Mouse (Mus musculus) kidney, embryonic 14.5 days (tissue): ENCODE results near the gene Vipr2. TPM values are rescaled to one million over a fixed set of nuclear protein-coding genes. Genes with fewer than 3 reads are reported as not detected.

Experiments used
- ATAC-seq: fragments of 200-750 bp; cut with Nextera tagmentation; 2 replicates; pipeline ENCODE4 v1.8.0; 2017; ENCODE audit warnings: moderate number of reproducible peaks, mild to moderate bottlenecking, moderate TSS enrichment, moderate library complexity; ENCODE audit not compliant: low FRiP score, low TSS enrichment
- H3K27ac ChIP-seq: fragments of 300-500 bp; sonication (generic); 2 replicates; pipeline ENCODE4 v1.5.1; 2014; ENCODE audit warnings: low read depth, mild to moderate bottlenecking, low read length, moderate library complexity, mixed read lengths
- H3K27me3 ChIP-seq: fragments of 300-500 bp; sonication (generic); 2 replicates; pipeline ENCODE4 v1.6.1; 2014; ENCODE audit warnings: mild to moderate bottlenecking, low read length; ENCODE audit not compliant: control insufficient read depth, insufficient read depth
- H3K36me3 ChIP-seq: fragments of 300-500 bp; sonication (generic); 2 replicates; pipeline ENCODE4 v1.6.1; 2014; ENCODE audit warnings: low read length, mixed read lengths; ENCODE audit not compliant: control insufficient read depth, insufficient read depth
- H3K4me1 ChIP-seq: fragments of 300-500 bp; sonication (generic); 2 replicates; pipeline ENCODE4 v1.6.1; 2014; ENCODE audit warnings: low read length, mixed read lengths; ENCODE audit not compliant: control insufficient read depth, insufficient read depth
- H3K4me2 ChIP-seq: fragments of 300-500 bp; sonication (generic); replicated peaks from 2 replicates; pipeline ENCODE4 v1.6.1; 2014; ENCODE audit warnings: low read depth, mild to moderate bottlenecking, low read length
- H3K4me3 ChIP-seq: fragments of 300-500 bp; sonication (generic); 2 replicates; pipeline ENCODE4 v1.5.1; 2014; ENCODE audit warnings: mild to moderate bottlenecking, low read length
- H3K9ac ChIP-seq: fragments of 300-500 bp; sonication (generic); 2 replicates; pipeline ENCODE4 v1.6.1; 2014; ENCODE audit warnings: low read depth, mild to moderate bottlenecking, low read length, moderate library complexity
- H3K9me3 ChIP-seq: fragments of 300-500 bp; sonication (generic); 2 replicates; pipeline ENCODE4 v1.6.1; 2016; ENCODE audit warnings: low read length; ENCODE audit not compliant: control insufficient read depth
- WGBS: fragments of 180-500 bp; shearing (Covaris S2); extraction: QIAGEN DNeasy Blood & Tissue Kit; methylation state at CpG from one replicate; pipeline ENCODE4 v1.1.7; 2014; 5-methylcytosine and 5-hydroxymethylcytosine counted together
- polyA plus RNA-seq: library from polyadenylated mRNA; unstranded; fragments of >200 nt; fragmentation: Nextera tagmentation; extraction: Ambion mirVana; gene quantifications from 2 replicates; pipeline ENCODE4 v1.2.1, GENCODE M21; 2014

The Vipr2 gene
- 1.4 TPM in 2 replicates for polyA plus RNA-seq

- Histone ChIP-seq H3K27ac (no peak within 1 kb of the TSS), H3K4me3 (peak within 1 kb of the TSS; percentile 39), H3K9me3 (no peaks in the 10 kb centered on the region), H3K27me3 (peaks cover 24% of the 10 kb centered on the region), H3K36me3 (no peaks in the 10 kb centered on the region), H3K4me2 (peak within 1 kb of the TSS; percentile 65), H3K4me1 (no peaks in the 10 kb centered on the region), H3K9ac (peak within 1 kb of the TSS; percentile 47)
- peak; percentile 97 for ATAC-seq
- WGBS, result 5% methylated on average over 31 of the region's 33 CpGs
Measured at GRCm38 (mm10) chr12:116077074-116077854, at the start of gene Vipr2. TSS of gene Vipr2 (plus strand) at chr12:116077726.

GRCm38 (mm10) chr12:116028095-116028494 lies 49.4 kb upstream of the Vipr2 start:
- Histone ChIP-seq H3K9me3 (no peaks in the 10 kb centered on the region; the same call in 1 of the 2 replicates), H3K4me3 (no peak overlapping the region), H3K27me3 (no peaks in the 10 kb centered on the region), H3K4me2 (no peak overlapping the region), H3K36me3 (no peaks in the 10 kb centered on the region), H3K9ac (no peak overlapping the region), H3K27ac (no peak overlapping the region), H3K4me1 (no peaks in the 10 kb centered on the region)
- no peak for ATAC-seq
- 57% methylated on average over 2 of the region's 2 CpGs for WGBS

DNA sequence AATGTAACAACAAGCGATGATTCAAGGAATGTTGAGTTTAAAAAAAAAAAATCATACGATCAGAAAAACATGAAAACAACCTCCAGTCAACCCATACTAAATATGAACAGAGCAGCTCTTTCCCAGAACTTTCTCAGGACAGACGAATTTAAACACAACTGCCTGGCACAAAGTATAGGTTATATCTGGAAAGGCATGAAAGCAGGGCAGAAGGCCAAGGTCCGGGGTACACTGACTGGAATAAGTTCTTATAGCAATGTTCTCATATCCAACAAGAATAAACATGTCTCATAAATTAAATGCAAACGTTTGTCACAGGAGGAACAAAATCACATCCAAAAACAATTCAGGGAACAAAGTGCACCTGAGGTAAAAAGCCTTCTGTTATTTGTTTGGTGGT lies 42.2 kb upstream of the Vipr2 start:
- H3K4me2 ChIP-seq, result no peak overlapping the region
- WGBS, result 73% methylated on average over 5 of the region's 5 CpGs
- H3K4me3 ChIP-seq, result no peak overlapping the region
- no peaks in the 10 kb centered on the region for H3K27me3 ChIP-seq
- no peaks in the 10 kb centered on the region for H3K36me3 ChIP-seq
- ATAC-seq, result no peak
- H3K9me3 ChIP-seq, result no peaks in the 10 kb centered on the region
- H3K4me1 ChIP-seq, result no peaks in the 10 kb centered on the region
- no peak overlapping the region for H3K9ac ChIP-seq
- no peak overlapping the region for H3K27ac ChIP-seq

DNA sequence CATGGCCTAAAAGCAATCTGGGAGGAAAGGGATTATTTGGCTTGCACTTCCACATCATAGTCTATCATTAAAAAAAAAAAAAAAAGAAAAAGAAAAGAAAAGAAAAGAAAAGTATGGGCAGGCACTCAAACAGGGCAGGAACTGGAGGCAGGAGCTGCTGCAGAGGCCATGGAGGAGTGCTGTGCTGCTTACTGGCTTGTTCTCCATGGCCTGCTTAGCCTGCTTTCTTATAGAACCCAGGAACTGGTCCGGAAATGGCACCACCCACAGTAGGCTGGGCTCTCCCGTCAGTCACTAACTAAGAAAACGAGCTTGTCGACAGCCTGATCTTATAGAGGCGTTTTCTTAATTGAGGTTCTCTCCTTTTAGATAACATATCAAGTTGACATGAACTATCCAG lies 32.7 kb upstream of the Vipr2 start:
- ATAC-seq, result no peak
- H3K27me3 ChIP-seq, result no peaks in the 10 kb centered on the region
- no peaks in the 10 kb centered on the region for H3K36me3 ChIP-seq
- H3K9me3 ChIP-seq, result no peaks in the 10 kb centered on the region
- H3K4me1 ChIP-seq, result peaks cover 3% of the 10 kb centered on the region; the same call in 1 of the 2 replicates
- H3K9ac ChIP-seq, result no peak overlapping the region
- no peak overlapping the region for H3K4me2 ChIP-seq
- WGBS, result 90% methylated on average over 5 of the region's 5 CpGs
- H3K27ac ChIP-seq, result no peak overlapping the region
- no peak overlapping the region for H3K4me3 ChIP-seq

DNA sequence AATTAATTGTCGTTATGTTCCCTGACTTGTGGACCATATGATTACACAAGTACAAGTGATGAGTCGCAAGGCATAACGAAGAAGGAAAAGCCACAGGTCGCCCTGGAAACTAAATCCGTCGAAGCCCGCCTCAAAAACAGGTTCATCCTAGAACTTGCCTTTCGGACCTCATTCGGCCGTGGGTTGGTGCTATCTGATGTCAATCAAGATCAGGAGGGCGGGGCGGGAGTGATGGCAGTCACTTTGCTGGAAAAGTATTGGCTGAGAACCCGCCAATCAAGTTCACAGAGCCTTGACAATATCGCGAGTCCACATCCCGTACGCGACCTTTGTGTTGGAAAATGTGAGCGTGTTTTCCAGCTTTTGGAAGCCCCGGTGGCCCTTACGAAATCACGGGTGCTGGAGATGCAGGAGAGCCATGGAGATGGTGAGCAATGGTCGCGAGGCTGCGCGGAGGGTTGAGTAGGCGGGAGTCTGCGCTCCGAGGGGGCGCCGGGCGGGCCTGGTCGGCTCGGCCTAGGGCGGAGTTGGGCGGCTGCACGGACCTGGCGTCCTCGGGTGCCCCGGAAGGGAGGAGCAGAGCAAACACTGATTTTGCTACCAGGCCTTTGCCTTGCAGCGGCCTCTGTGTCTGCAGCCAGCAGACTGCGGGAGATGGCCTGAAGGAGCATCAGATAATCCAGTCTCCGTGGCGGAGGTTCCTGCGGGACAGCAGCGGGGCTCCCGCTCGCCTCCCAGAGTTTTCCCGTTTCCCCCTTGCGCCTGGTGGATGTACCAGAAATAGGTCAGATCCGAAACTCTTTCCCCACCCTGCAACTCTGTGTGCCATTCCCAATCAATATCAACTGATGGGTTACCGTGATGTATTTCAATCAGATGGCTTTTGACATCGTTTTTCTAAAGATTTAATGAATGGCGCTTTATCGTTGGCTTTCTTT lies 29.8 kb upstream of the Vipr2 start, which contains the start of gene Zfp386:
TSS of gene Zfp386 (plus strand) at position 285 of the 938 bp plus-strand sequence.
- Histone ChIP-seq H3K9ac (peak within 1 kb of the TSS; percentile 88), H3K27me3 (no peaks in the 10 kb centered on the region), H3K4me2 (peak within 1 kb of the TSS; percentile 58), H3K36me3 (no peaks in the 10 kb centered on the region), H3K9me3 (no peaks in the 10 kb centered on the region), H3K27ac (peak within 1 kb of the TSS; percentile 94), H3K4me3 (peak within 1 kb of the TSS; percentile 71), H3K4me1 (peaks cover 3% of the 10 kb centered on the region; the same call in 1 of the 2 replicates)
- ATAC-seq, result peak; percentile 100
- 2% methylated on average over 55 of the region's 55 CpGs for WGBS

DNA sequence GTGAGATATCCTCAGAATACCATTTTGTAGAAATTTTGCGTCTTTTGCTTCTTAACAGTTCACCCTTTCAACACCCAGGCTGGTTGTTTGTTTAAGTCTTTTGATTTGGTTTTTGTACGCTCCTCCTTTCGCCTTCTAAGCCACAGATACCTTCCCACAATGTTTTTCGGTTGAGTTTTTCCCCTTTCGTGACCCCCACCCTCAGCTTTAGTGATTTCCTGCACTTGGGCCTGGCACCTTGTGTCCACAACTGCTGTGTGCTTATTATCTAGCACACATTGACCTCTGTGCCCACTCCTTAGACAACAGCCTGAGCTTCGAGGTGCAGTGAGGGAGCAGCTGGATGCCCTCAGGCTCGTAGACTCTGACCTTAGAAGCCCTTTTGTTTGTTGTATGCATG lies 28.8 kb upstream of the Vipr2 start:
- Histone ChIP-seq H3K4me1 (peaks cover 3% of the 10 kb centered on the region; the same call in 1 of the 2 replicates), H3K27me3 (no peaks in the 10 kb centered on the region), H3K9me3 (no peaks in the 10 kb centered on the region), H3K4me3 (peak overlapping the region; percentile 71), H3K4me2 (peak overlapping the region; percentile 58), H3K36me3 (no peaks in the 10 kb centered on the region), H3K9ac (peak overlapping the region; percentile 88; the same call in 1 of the 2 replicates), H3K27ac (no peak overlapping the region)
- no peak for ATAC-seq
- 62% methylated on average over 7 of the region's 7 CpGs for WGBS

DNA sequence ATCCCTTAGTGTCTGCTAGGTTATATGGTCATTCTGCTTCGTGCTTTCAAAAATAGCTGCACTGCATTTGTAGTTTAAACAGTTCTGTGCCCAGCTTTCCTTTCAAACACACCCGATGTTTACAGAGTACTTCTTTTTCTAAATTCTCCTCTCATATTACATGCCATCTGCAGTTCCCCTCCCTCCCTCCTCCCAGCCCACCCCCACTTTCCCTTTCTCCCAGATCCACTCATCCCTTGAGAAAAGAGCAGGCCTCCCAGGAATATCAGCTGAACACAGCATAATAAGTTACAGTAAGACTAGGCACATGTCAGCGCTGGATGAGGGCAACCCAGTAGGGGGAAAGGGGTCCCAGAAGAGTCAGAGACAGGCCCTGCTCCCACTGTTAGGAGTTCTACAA lies 28.3 kb upstream of the Vipr2 start:
- H3K4me2 ChIP-seq, result peak overlapping the region; percentile 58; the same call in 1 of the 2 replicates
- no peaks in the 10 kb centered on the region for H3K36me3 ChIP-seq
- H3K9ac ChIP-seq, result peak overlapping the region; percentile 88; the same call in 1 of the 2 replicates
- H3K27me3 ChIP-seq, result no peaks in the 10 kb centered on the region
- H3K9me3 ChIP-seq, result no peaks in the 10 kb centered on the region
- no peak for ATAC-seq
- no peak overlapping the region for H3K27ac ChIP-seq
- H3K4me3 ChIP-seq, result peak overlapping the region; percentile 71; the same call in 1 of the 2 replicates
- 78% methylated on average over 3 of the region's 3 CpGs for WGBS
- H3K4me1 ChIP-seq, result peaks cover 3% of the 10 kb centered on the region; the same call in 1 of the 2 replicates

- H3K27me3 ChIP-seq, result no peaks in the 10 kb centered on the region
- H3K4me2 ChIP-seq, result no peak overlapping the region
- no peak overlapping the region for H3K4me3 ChIP-seq
- no peak overlapping the region for H3K27ac ChIP-seq
- H3K4me1 ChIP-seq, result peaks cover 3% of the 10 kb centered on the region; the same call in 1 of the 2 replicates
- ATAC-seq, result no peak
- H3K36me3 ChIP-seq, result peaks cover 3% of the 10 kb centered on the region; the same call in 1 of the 2 replicates
- H3K9ac ChIP-seq, result no peak overlapping the region
- H3K9me3 ChIP-seq, result no peaks in the 10 kb centered on the region
- WGBS, result 90% methylated on average over 6 of the region's 6 CpGs
Measured at GRCm38 (mm10) chr12:116049701-116050100, 27.8 kb upstream of the Vipr2 start.
